Mouse (Mus musculus): ENCODE measurements around the gene Lmln. TPM values are rescaled to one million over a fixed set of nuclear protein-coding genes. Genes with fewer than 3 reads are reported as not detected.
"Not testable (repeated sequence)": the region's sequence is repeated elsewhere in the genome, so short reads cannot be mapped to it uniquely, and the experiment has no call there.

Gene Lmln
- polyA plus RNA-seq, 1 experiment from 2014 or later = 3.8 TPM

- TF ChIP-seq CTCF (IDR thresholded peaks at IDR 0.05) = no peak
- ATAC-seq = no peak
- H3K27me3 ChIP-seq = no peaks in the 10 kb centered on the region
- ChIA-PET CTCF (interaction anchor here (1.6 kb wide), 1 partner anchor 12 kb away, joined by 4 read pairs; no protein-coding TSS in a partner anchor), POLR2A (interaction anchor here (1.8 kb wide), 1 partner anchor 32 kb away, joined by 3 read pairs; no protein-coding TSS in a partner anchor)
- DNase-seq (ENCODE audit: low read depth, low spot score) = no peak
- in situ Hi-C loops (cut with MboI; ENCODE audit: low pct_unique_long_range_greater_than_20kb) = no loop called here
Measured at GRCm38 (mm10) chr16:33056786-33057185, 5.5 kb upstream of the Lmln start.

- in situ Hi-C loops (cut with MboI; ENCODE audit: low pct_unique_long_range_greater_than_20kb) = no loop called here
- POLR2A ChIA-PET = interaction anchor here (0.7 kb wide), 1 partner anchor 697 kb away, joined by 4 read pairs; no protein-coding TSS in a partner anchor
- DNase-seq (ENCODE audit: low read depth, low spot score) (no peak), ATAC-seq (no peak)
- H3K27me3 ChIP-seq = no peaks in the 10 kb centered on the region
- no peak for TF ChIP-seq CTCF (IDR thresholded peaks at IDR 0.05)
- CTCF ChIA-PET = no interaction called here
Measured at GRCm38 (mm10) chr16:33058033-33058432, 4.3 kb upstream of the Lmln start.

- CTCF ChIA-PET; H3K27me3 ChIP-seq; in situ Hi-C loops (cut with MboI; ENCODE audit: low pct_unique_long_range_greater_than_20kb); POLR2A ChIA-PET; ATAC-seq; DNase-seq (ENCODE audit: low read depth, low spot score): not testable (repeated sequence)
Measured at GRCm38 (mm10) chr16:33058656-33059055, 3.7 kb upstream of the Lmln start.

GRCm38 (mm10) chr16:33059471-33059870 is 2.9 kb upstream of the Lmln start:
- in situ Hi-C loops (cut with MboI; ENCODE audit: low pct_unique_long_range_greater_than_20kb) = no loop called here
- POLR2A ChIA-PET = no interaction called here
- TF ChIP-seq CTCF (IDR thresholded peaks at IDR 0.05) = no peak
- CTCF ChIA-PET = no interaction called here
- H3K27me3 ChIP-seq = no peaks in the 10 kb centered on the region
- DNase-seq (ENCODE audit: low read depth, low spot score) (no peak), ATAC-seq (no peak)

GRCm38 (mm10) chr16:33060926-33061325 is 1.4 kb upstream of the Lmln start:
- H3K27me3 ChIP-seq = no peaks in the 10 kb centered on the region
- in situ Hi-C loops (cut with MboI; ENCODE audit: low pct_unique_long_range_greater_than_20kb) = no loop called here
- ATAC-seq (no peak), DNase-seq (ENCODE audit: low read depth, low spot score) (no peak)
- CTCF ChIA-PET = no interaction called here
- POLR2A ChIA-PET = no interaction called here
- no peak for TF ChIP-seq CTCF (IDR thresholded peaks at IDR 0.05)

- ATAC-seq = no peak
- POLR2A ChIA-PET = no interaction called here
- DNase-seq (ENCODE audit: low read depth, low spot score) = no peak
- in situ Hi-C loops (cut with MboI; ENCODE audit: low pct_unique_long_range_greater_than_20kb) = no loop called here
- H3K27me3 ChIP-seq = no peaks in the 10 kb centered on the region
- TF ChIP-seq CTCF (IDR thresholded peaks at IDR 0.05) = no peak
- CTCF ChIA-PET = no interaction called here
Measured at GRCm38 (mm10) chr16:33061400-33061799, 921 bp upstream of the Lmln start.

GRCm38 (mm10) chr16:33062682-33063131 is 386 bp downstream of the Lmln start:
- in situ Hi-C loops (cut with MboI; ENCODE audit: low pct_unique_long_range_greater_than_20kb) = no loop called here
- no peaks in the 10 kb centered on the region for H3K27me3 ChIP-seq
- no peak for TF ChIP-seq CTCF (IDR thresholded peaks at IDR 0.05)
- ATAC-seq (peak; percentile 31), DNase-seq (ENCODE audit: low read depth, low spot score) (peak; percentile 7)
- POLR2A ChIA-PET = no interaction called here
- CTCF ChIA-PET = interaction anchor here (0.8 kb wide), 1 partner anchor 9 kb away, joined by 3 read pairs; no protein-coding TSS in a partner anchor

- TF ChIP-seq CTCF (IDR thresholded peaks at IDR 0.05) = no peak
- DNase-seq (ENCODE audit: low read depth, low spot score) (no peak), ATAC-seq (no peak)
- in situ Hi-C loops (cut with MboI; ENCODE audit: low pct_unique_long_range_greater_than_20kb) = no loop called here
- POLR2A ChIA-PET = no interaction called here
- no peaks in the 10 kb centered on the region for H3K27me3 ChIP-seq
- CTCF ChIA-PET = interaction anchor here (0.8 kb wide), 1 partner anchor 8 kb away, joined by 3 read pairs; no protein-coding TSS in a partner anchor
Measured at GRCm38 (mm10) chr16:33063267-33063666, 946 bp downstream of the Lmln start.

- DNase-seq (ENCODE audit: low read depth, low spot score) = no peak
- CTCF ChIA-PET = no interaction called here
- no peaks in the 10 kb centered on the region for H3K27me3 ChIP-seq
- in situ Hi-C loops (cut with MboI; ENCODE audit: low pct_unique_long_range_greater_than_20kb) = no loop called here
- no peak for ATAC-seq
- TF ChIP-seq CTCF (IDR thresholded peaks at IDR 0.05) = no peak
- POLR2A ChIA-PET = interaction anchor here (0.6 kb wide), 1 partner anchor 450 kb away, joined by 3 read pairs; no protein-coding TSS in a partner anchor
Measured at GRCm38 (mm10) chr16:33064636-33065035, 2.3 kb downstream of the Lmln start.

GRCm38 (mm10) chr16:33070928-33071327 is 8.6 kb downstream of the Lmln start:
- in situ Hi-C loops (cut with MboI; ENCODE audit: low pct_unique_long_range_greater_than_20kb) = loop anchor here (5.0 kb wide), 1 partner anchor 81 kb away; no protein-coding TSS in a partner anchor
- DNase-seq (ENCODE audit: low read depth, low spot score) (no peak), ATAC-seq (no peak)
- CTCF ChIA-PET = interaction anchor here (1.0 kb wide), 1 partner anchor 13 kb away, joined by 3 read pairs; no protein-coding TSS in a partner anchor
- POLR2A ChIA-PET = no interaction called here
- H3K27me3 ChIP-seq = no peaks in the 10 kb centered on the region
- TF ChIP-seq CTCF (IDR thresholded peaks at IDR 0.05) = no peak

GRCm38 (mm10) chr16:33072871-33073557 is 10.7 kb downstream of the Lmln start:
- no peak for DNase-seq (ENCODE audit: low read depth, low spot score)
- no peak for TF ChIP-seq CTCF (IDR thresholded peaks at IDR 0.05)
- ChIA-PET CTCF (no interaction called here), POLR2A (no interaction called here)
- in situ Hi-C loops (cut with MboI; ENCODE audit: low pct_unique_long_range_greater_than_20kb) = loop anchor here (5.0 kb wide), 1 partner anchor 79 kb away; no protein-coding TSS in a partner anchor
- H3K27me3 ChIP-seq = no peaks in the 10 kb centered on the region
- no peak for ATAC-seq

All from Patski (cell line).